Mouse (Mus musculus): ENCODE results near the gene Mast2. TPM values are rescaled to one million over a fixed set of nuclear protein-coding genes. Genes with fewer than 3 reads are reported as not detected.

The Mast2 gene
- total RNA-seq, 2 experiments from 2014 or later, result 105 to 111 TPM

Other genes starting within 250 kb of the Mast2 start
- 1 to 10 TPM; 7.8 to 9.3 TPM for gene Pik3r3, start 242.6 kb downstream of the Mast2 start, total RNA-seq (2021)
- gene Ipp, start 43.4 kb upstream of the Mast2 start, total RNA-seq (2021), result 10 to 100 TPM; 15.1 to 16.6 TPM
- 10 to 100 TPM; 27.6 to 31.8 TPM for gene Tmem69, start 91.8 kb upstream of the Mast2 start, total RNA-seq (2021)
- gene Gpbp1l1, start 93.5 kb upstream of the Mast2 start, total RNA-seq (2021), result 10 to 100 TPM; 64.1 to 70.0 TPM
- 1 to 10 TPM; 3.7 to 4.1 TPM for gene Ccdc17, start 132.5 kb upstream of the Mast2 start, total RNA-seq (2021)
- gene Nasp, start 163.8 kb upstream of the Mast2 start, total RNA-seq (2021), result 10 to 100 TPM; 14.5 to 16.2 TPM
- gene Akr1a1, start 187.5 kb upstream of the Mast2 start, total RNA-seq (2021), result 100 to 1,000 TPM; 310 to 328 TPM
- gene Prdx1, start 221.4 kb upstream of the Mast2 start, total RNA-seq (2021), result 100 to 1,000 TPM; 463 to 542 TPM
- gene Mmachc, start 244.2 kb upstream of the Mast2 start, total RNA-seq (2021), result 10 to 100 TPM; 55.3 to 55.9 TPM
- gene Ccdc163, start 244.3 kb upstream of the Mast2 start, total RNA-seq (2021), result 1 to 10 TPM; 4.3 to 5.4 TPM

Measured in heart, adult 18-20 months (tissue).